In genomic region chr16:24225090-24225489, GRCm38 (mm10) we compare ENCODE assay signal across 25 mouse cellular contexts.
DNase-seq lines count a peak whose midpoint lies in the region; ATAC-seq and TF ChIP-seq lines count a peak whose summit lies in the region.
"Had no signal": no experiment of that assay in that cellular context is flagged by ENCODE, and none has a peak within 500 bp of the region (broad histone marks: within the 10 kb centered on the region; RNA-seq: fewer than 3 reads in every experiment).

No protein-coding gene starts in this region.

- DNase-seq in kidney, adult 2 months: peak; percentile 24
- DNase-seq in kidney, adult 11 months: no peak
- peak; percentile 94 for DNase-seq in liver, adult 2 months (ENCODE audit: extremely low read depth, low read depth, low spot score)
- no peak for DNase-seq in liver
- no peak for DNase-seq in liver, postnatal 0 days
- DNase-seq in urinary bladder, postnatal 36 days (ENCODE audit: low spot score in 2 of 2): no peak
- DNase-seq: adrenal gland, adult 8-10 months; adrenal gland, postnatal 14 days; adrenal gland, postnatal 36 days; B cell, adult 2 months; cerebellum, adult 11-12 months; cerebellum, adult 2 months; cerebellum, adult 9-10 months; cerebellum, postnatal 10 days; cerebellum, postnatal 25 days had no signal

- TF ChIP-seq POLR2A in kidney, adult 2 months (IDR thresholded peaks at IDR 0.05; ENCODE audit: low read depth, low read length): no peak
- TF ChIP-seq POLR2A in liver, adult 2 months (IDR thresholded peaks at IDR 0.05; ENCODE audit: extremely low read depth, insufficient read depth, low read length): no peak

- no peak for TF ChIP-seq CTCF in kidney, adult 2 months (conservative IDR thresholded peaks at IDR 0.05; ENCODE audit: insufficient read depth, insufficient read length, low read depth, low read length)
- TF ChIP-seq CTCF in liver, adult 2 months (IDR thresholded peaks at IDR 0.05; ENCODE audit: low read depth, low read length): no peak
- TF ChIP-seq CTCF in liver, postnatal 0 days (IDR thresholded peaks at IDR 0.05; ENCODE audit: low read depth): no peak

- no peak overlapping the region for H3K4me3 ChIP-seq in kidney, adult 2 months (ENCODE audit: insufficient read depth, low read depth, low read length)
- H3K4me3 ChIP-seq in liver, adult 2 months (ENCODE audit: insufficient read depth, low read depth, low read length): no peak overlapping the region
- H3K4me3 ChIP-seq in liver, embryonic 16.5 days (ENCODE audit: low read depth, low read length): no peak overlapping the region
- no peak overlapping the region for H3K4me3 ChIP-seq in liver, embryonic 12.5 days
- no peak overlapping the region for H3K4me3 ChIP-seq in liver, postnatal 0 days (ENCODE audit: low read depth, low read length)
- H3K4me3 ChIP-seq: embryonic facial prominence, embryonic 10.5 days; embryonic facial prominence, embryonic 12.5 days; forebrain, embryonic 13.5 days; forebrain, embryonic 15.5 days had no signal

- peak; percentile 31; the same call in 1 of the 2 replicates for ATAC-seq in liver, embryonic 16.5 days (ENCODE audit: low read depth)
- no peak for ATAC-seq in liver, embryonic 12.5 days
- no peak for ATAC-seq in liver, postnatal 0 days
- ATAC-seq: activated CD4-positive, CD25-positive, alpha-beta regulatory T cell, adult 4 months; CD4-positive, CD25-positive, alpha-beta regulatory T cell, adult 4 months; forebrain, embryonic 13.5 days; forebrain, embryonic 15.5 days; Patski had no signal

- H3K4me2 ChIP-seq in liver, embryonic 16.5 days (ENCODE audit: low read depth, low read length): no peak overlapping the region
- H3K4me2 ChIP-seq in liver, embryonic 12.5 days: no peak overlapping the region
- no peak overlapping the region for H3K4me2 ChIP-seq in liver, postnatal 0 days (ENCODE audit: low read depth, low read length)
- H3K4me2 ChIP-seq: embryonic facial prominence, embryonic 12.5 days; forebrain, embryonic 13.5 days; forebrain, embryonic 15.5 days had no signal

- H3K9ac ChIP-seq in liver, adult 2 months (ENCODE audit: low read depth, low read length): no peak overlapping the region; the same call in 1 of the 2 replicates
- H3K9ac ChIP-seq in liver, embryonic 16.5 days (ENCODE audit: low read depth, low read length): no peak overlapping the region
- no peak overlapping the region for H3K9ac ChIP-seq in liver, embryonic 12.5 days
- no peak overlapping the region for H3K9ac ChIP-seq in liver, postnatal 0 days (replicated peaks)
- H3K9ac ChIP-seq: embryonic facial prominence, embryonic 12.5 days; forebrain, embryonic 13.5 days; forebrain, embryonic 15.5 days had no signal

- no peaks in the 10 kb centered on the region; the same call in 1 of the 2 replicates for H3K4me1 ChIP-seq in kidney, adult 2 months (ENCODE audit: control insufficient read depth, insufficient read depth, low read length)
- peaks cover 55% of the 10 kb centered on the region for H3K4me1 ChIP-seq in liver, adult 2 months (ENCODE audit: control insufficient read depth, insufficient read depth, low read length)
- peaks cover 2% of the 10 kb centered on the region for H3K4me1 ChIP-seq in liver, embryonic 16.5 days (ENCODE audit: control insufficient read depth, low read depth, low read length)
- H3K4me1 ChIP-seq in liver, embryonic 12.5 days: no peaks in the 10 kb centered on the region
- H3K4me1 ChIP-seq in liver, postnatal 0 days (ENCODE audit: insufficient read depth): peaks cover 20% of the 10 kb centered on the region
- H3K4me1 ChIP-seq: embryonic facial prominence, embryonic 12.5 days; forebrain, embryonic 13.5 days; forebrain, embryonic 15.5 days had no signal

- H3K9me3 ChIP-seq in liver, embryonic 16.5 days (replicated peaks; ENCODE audit: control insufficient read depth, low read length): no peaks in the 10 kb centered on the region
- H3K9me3 ChIP-seq in liver, embryonic 12.5 days (replicated peaks): no peaks in the 10 kb centered on the region
- H3K9me3 ChIP-seq in liver, postnatal 0 days (ENCODE audit: low read length): no peaks in the 10 kb centered on the region
- H3K9me3 ChIP-seq: embryonic facial prominence, embryonic 10.5 days; embryonic facial prominence, embryonic 12.5 days; forebrain, embryonic 13.5 days; forebrain, embryonic 15.5 days had no signal

- no peak for TF ChIP-seq EP300 in liver, postnatal 0 days (IDR thresholded peaks at IDR 0.05; ENCODE audit: low read depth)

- H3K79me2 ChIP-seq in liver, adult 2 months (ENCODE audit: control insufficient read depth, insufficient read depth, low read length): no peaks in the 10 kb centered on the region

- 73% methylated on average over 1 of the region's 1 CpGs for WGBS in kidney, adult 2 months
- 29% methylated on average over 1 of the region's 1 CpGs for WGBS in liver, adult 2 months
- 50% methylated on average over 1 of the region's 1 CpGs for WGBS in liver, embryonic 16.5 days (ENCODE audit: insufficient replicate concordance)
- WGBS in liver, embryonic 12.5 days (ENCODE audit: insufficient replicate concordance): 48% methylated on average over 1 of the region's 1 CpGs
- WGBS in liver, postnatal 0 days (ENCODE audit: insufficient replicate concordance): 60% methylated on average over 1 of the region's 1 CpGs

- H3K36me3 ChIP-seq in kidney, adult 2 months (ENCODE audit: control insufficient read depth, insufficient read depth, low read length): no peaks in the 10 kb centered on the region
- H3K36me3 ChIP-seq in liver, adult 2 months (ENCODE audit: control insufficient read depth, insufficient read depth, low read length): no peaks in the 10 kb centered on the region
- no peaks in the 10 kb centered on the region for H3K36me3 ChIP-seq in liver, embryonic 16.5 days (ENCODE audit: control insufficient read depth, insufficient read depth)
- no peaks in the 10 kb centered on the region for H3K36me3 ChIP-seq in liver, embryonic 12.5 days
- H3K36me3 ChIP-seq in liver, postnatal 0 days (replicated peaks; ENCODE audit: insufficient read depth, low read length): no peaks in the 10 kb centered on the region
- H3K36me3 ChIP-seq: embryonic facial prominence, embryonic 10.5 days; embryonic facial prominence, embryonic 12.5 days; forebrain, embryonic 15.5 days; G1E had no signal

- no peak overlapping the region for H3K27ac ChIP-seq in kidney, adult 2 months (ENCODE audit: insufficient read depth, low read depth, low read length)
- H3K27ac ChIP-seq in liver, adult 2 months (replicated peaks; ENCODE audit: insufficient read depth, low read depth, low read length): peak overlapping the region; percentile 100
- peak overlapping the region; percentile 9; the same call in 1 of the 2 replicates for H3K27ac ChIP-seq in liver, embryonic 16.5 days (ENCODE audit: low read length)
- no peak overlapping the region for H3K27ac ChIP-seq in liver, embryonic 12.5 days
- peak overlapping the region; percentile 71 for H3K27ac ChIP-seq in liver, postnatal 0 days (ENCODE audit: low read depth)
- H3K27ac ChIP-seq: embryonic facial prominence, embryonic 10.5 days; embryonic facial prominence, embryonic 12.5 days; forebrain, embryonic 13.5 days; forebrain, embryonic 15.5 days had no signal

- H3K27me3 ChIP-seq in kidney, adult 2 months (replicated peaks; ENCODE audit: control insufficient read depth, insufficient read depth, low read length): no peaks in the 10 kb centered on the region
- no peaks in the 10 kb centered on the region for H3K27me3 ChIP-seq in liver, adult 2 months (ENCODE audit: control insufficient read depth, insufficient read depth, low read length)
- no peaks in the 10 kb centered on the region for H3K27me3 ChIP-seq in liver, embryonic 16.5 days (ENCODE audit: control insufficient read depth, insufficient read depth, low read depth, low read length)
- no peaks in the 10 kb centered on the region for H3K27me3 ChIP-seq in liver, embryonic 12.5 days (replicated peaks)
- no peaks in the 10 kb centered on the region for H3K27me3 ChIP-seq in liver, postnatal 0 days (ENCODE audit: insufficient read depth, low read length)
- H3K27me3 ChIP-seq: embryonic facial prominence, embryonic 12.5 days; forebrain, embryonic 13.5 days; forebrain, embryonic 15.5 days; Patski had no signal

Comparison
In these comparisons a context has a peak if more than half of its experiments do, and no peak if none do; other contexts are left out.
1. DNase-seq: peak in kidney, adult 2 months (single experiment) and liver, adult 2 months (single experiment); none in kidney, adult 11 months (single experiment), liver (single experiment), liver, postnatal 0 days (single experiment) and urinary bladder, postnatal 36 days (0 of 2).
2. H3K27ac ChIP-seq: peak in liver, adult 2 months (single experiment), liver, embryonic 16.5 days (single experiment) and liver, postnatal 0 days (single experiment); none in kidney, adult 2 months (single experiment) and liver, embryonic 12.5 days (single experiment).